Comparison of ENCODE assay signal across 9 mouse cellular contexts in the genomic region with DNA sequence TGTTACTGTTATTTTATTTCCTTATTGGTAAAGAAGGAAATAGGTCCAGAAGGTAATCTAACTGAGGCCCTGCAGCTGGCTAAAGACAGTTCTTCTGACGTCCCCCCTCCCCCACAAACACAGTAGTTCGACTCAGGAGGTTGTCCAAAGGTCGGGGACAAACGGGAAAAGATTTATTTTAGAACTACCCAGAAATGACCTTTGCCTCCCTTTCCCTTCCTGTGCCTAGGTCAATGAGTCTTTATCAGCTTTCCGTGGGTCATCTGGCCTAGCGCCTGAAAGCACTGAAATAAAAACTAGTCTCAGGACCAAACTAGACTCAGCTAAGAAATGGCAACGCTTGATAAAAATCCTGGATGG. TPM values are rescaled to one million over a fixed set of nuclear protein-coding genes. Genes with fewer than 3 reads are reported as not detected.
DNase-seq lines count a peak whose midpoint lies in the region; ATAC-seq and TF ChIP-seq lines count a peak whose summit lies in the region.
"Had no signal": no experiment of that assay in that cellular context is flagged by ENCODE, and none has a peak within 500 bp of the region (broad histone marks: within the 10 kb centered on the region; RNA-seq: fewer than 3 reads in every experiment).

No protein-coding gene starts in this region.

- no peak overlapping the region for H3K4me3 ChIP-seq in liver, adult 2 months (ENCODE audit: insufficient read depth, low read depth, low read length)
- H3K4me3 ChIP-seq in heart, embryonic 11.5 days (ENCODE audit: low read depth, low read length): no peak overlapping the region
- no peak overlapping the region for H3K4me3 ChIP-seq in stomach, embryonic 14.5 days (ENCODE audit: low read depth, low read length)

- WGBS in liver, adult 2 months: 5% methylated on average over 7 of the region's 7 CpGs
- 16% methylated on average over 7 of the region's 7 CpGs for WGBS in heart, embryonic 11.5 days (ENCODE audit: insufficient replicate concordance)
- 12% methylated on average over 7 of the region's 7 CpGs for WGBS in stomach, embryonic 14.5 days

- H3K9ac ChIP-seq in liver, adult 2 months (ENCODE audit: low read depth, low read length): peak overlapping the region; percentile 94
- H3K9ac ChIP-seq in heart, embryonic 11.5 days (ENCODE audit: low read depth, low read length): no peak overlapping the region
- H3K9ac ChIP-seq in stomach, embryonic 14.5 days (replicated peaks; ENCODE audit: low read depth, low read length): no peak overlapping the region

- no peaks in the 10 kb centered on the region for H3K27me3 ChIP-seq in liver, adult 2 months (ENCODE audit: control insufficient read depth, insufficient read depth, low read length)
- H3K27me3 ChIP-seq in heart, embryonic 11.5 days (ENCODE audit: control insufficient read depth, insufficient read depth, low read length): no peaks in the 10 kb centered on the region
- H3K27me3 ChIP-seq in stomach, embryonic 14.5 days (ENCODE audit: control insufficient read depth, insufficient read depth, low read length): no peaks in the 10 kb centered on the region
- H3K27me3 ChIP-seq: megakaryocyte, embryonic 14.5 days had no signal

- TF ChIP-seq POLR2A in liver, adult 2 months (IDR thresholded peaks at IDR 0.05; ENCODE audit: extremely low read depth, insufficient read depth, low read length): no peak

- no peaks in the 10 kb centered on the region for H3K9me3 ChIP-seq in heart, embryonic 11.5 days (replicated peaks; ENCODE audit: control insufficient read depth, low read length)
- no peaks in the 10 kb centered on the region for H3K9me3 ChIP-seq in stomach, embryonic 14.5 days (ENCODE audit: control insufficient read depth, low read depth, low read length)
- H3K9me3 ChIP-seq: megakaryocyte, embryonic 14.5 days had no signal

- H3K4me2 ChIP-seq in heart, embryonic 11.5 days: peak overlapping the region; percentile 90
- peak overlapping the region; percentile 93; the same call in 1 of the 2 replicates for H3K4me2 ChIP-seq in stomach, embryonic 14.5 days (replicated peaks; ENCODE audit: low read depth, low read length)

- peak; percentile 99 for DNase-seq in liver, adult 2 months (ENCODE audit: extremely low read depth, low read depth, low spot score)
- no peak for DNase-seq in liver
- DNase-seq in kidney, postnatal 10 days: peak; percentile 77
- DNase-seq in retina, postnatal 1 day: no peak
- no peak for DNase-seq in thymus, postnatal 25 days
- no peak for DNase-seq in frontal cortex, postnatal 14 days (ENCODE audit: low spot score in 2 of 2)

- TF ChIP-seq CTCF in liver, adult 2 months (IDR thresholded peaks at IDR 0.05; ENCODE audit: low read depth, low read length): no peak

- H3K79me2 ChIP-seq in liver, adult 2 months (ENCODE audit: control insufficient read depth, insufficient read depth, low read length): peaks cover 18% of the 10 kb centered on the region; the same call in 1 of the 2 replicates

- peaks cover 5% of the 10 kb centered on the region; the same call in 1 of the 2 replicates for H3K36me3 ChIP-seq in liver, adult 2 months (ENCODE audit: control insufficient read depth, insufficient read depth, low read length)
- H3K36me3 ChIP-seq in heart, embryonic 11.5 days (ENCODE audit: control insufficient read depth, insufficient read depth, low read length): peaks cover 8% of the 10 kb centered on the region; the same call in 1 of the 2 replicates
- H3K36me3 ChIP-seq in stomach, embryonic 14.5 days (ENCODE audit: control insufficient read depth, insufficient read depth, low read length): peaks cover 10% of the 10 kb centered on the region

- H3K4me1 ChIP-seq in liver, adult 2 months (ENCODE audit: control insufficient read depth, insufficient read depth, low read length): peaks cover 36% of the 10 kb centered on the region
- peaks cover 59% of the 10 kb centered on the region for H3K4me1 ChIP-seq in heart, embryonic 11.5 days (ENCODE audit: control insufficient read depth, insufficient read depth, low read length)
- peaks cover 57% of the 10 kb centered on the region for H3K4me1 ChIP-seq in stomach, embryonic 14.5 days (ENCODE audit: control insufficient read depth, insufficient read depth, low read length)

- no peak for ATAC-seq in heart, embryonic 11.5 days (replicated peaks; ENCODE audit: insufficient number of reproducible peaks, low FRiP score, low TSS enrichment)
- no peak for ATAC-seq in stomach, embryonic 14.5 days (ENCODE audit: insufficient number of reproducible peaks, insufficient read depth, low FRiP score, low read depth)

- H3K27ac ChIP-seq in liver, adult 2 months (replicated peaks; ENCODE audit: insufficient read depth, low read depth, low read length): peak overlapping the region; percentile 93
- H3K27ac ChIP-seq in heart, embryonic 11.5 days (ENCODE audit: low read depth, low read length): peak overlapping the region; percentile 94
- peak overlapping the region; percentile 100 for H3K27ac ChIP-seq in stomach, embryonic 14.5 days (ENCODE audit: low read length)

RNA-seq across cellular contexts. Expression of gene Ost4, which starts 1.7 kb away (rescaled TPM):
- total RNA-seq in liver, adult 2 months (2014; rRNA removed): 76.2 and 88.6 TPM in 2 replicates
- 167 and 196 TPM in 2 replicates for polyA plus RNA-seq in liver, adult 2 months (2012; rRNA removed)
- 445 and 470 TPM in 2 replicates for polyA plus RNA-seq in heart, embryonic 11.5 days (2014; fragmentation: Nextera tagmentation; extraction: Ambion mirVana)
- polyA plus RNA-seq in stomach, embryonic 14.5 days (2014; fragmentation: Nextera tagmentation; extraction: Ambion mirVana): 476 and 515 TPM in 2 replicates

RNA-seq across cellular contexts. Expression of gene Emilin1, which starts 3.9 kb away (rescaled TPM):
- 17.6 and 17.8 TPM in 2 replicates for total RNA-seq in liver, adult 2 months (2014; rRNA removed)
- 27.8 and 31.5 TPM in 2 replicates for polyA plus RNA-seq in liver, adult 2 months (2012; rRNA removed)
- 90.5 and 123 TPM in 2 replicates for polyA plus RNA-seq in heart, embryonic 11.5 days (2014; fragmentation: Nextera tagmentation; extraction: Ambion mirVana)
- 208 and 230 TPM in 2 replicates for polyA plus RNA-seq in stomach, embryonic 14.5 days (2014; fragmentation: Nextera tagmentation; extraction: Ambion mirVana)

RNA-seq across cellular contexts. Expression of gene Khk, which starts 12.0 kb away (rescaled TPM):
- 288 and 405 TPM in 2 replicates for total RNA-seq in liver, adult 2 months (2014; rRNA removed)
- polyA plus RNA-seq in liver, adult 2 months (2012; rRNA removed): 650 and 735 TPM in 2 replicates
- 10.1 and 11.3 TPM in 2 replicates for polyA plus RNA-seq in heart, embryonic 11.5 days (2014; fragmentation: Nextera tagmentation; extraction: Ambion mirVana)
- 19.2 and 24.2 TPM in 2 replicates for polyA plus RNA-seq in stomach, embryonic 14.5 days (2014; fragmentation: Nextera tagmentation; extraction: Ambion mirVana)

RNA-seq across cellular contexts. Expression of gene Agbl5, which starts 20.8 kb away (rescaled TPM):
- total RNA-seq in liver, adult 2 months (2014; rRNA removed): 2.7 and 4.6 TPM in 2 replicates
- polyA plus RNA-seq in liver, adult 2 months (2012; rRNA removed): 4.3 and 7.5 TPM in 2 replicates
- polyA plus RNA-seq in heart, embryonic 11.5 days (2014; fragmentation: Nextera tagmentation; extraction: Ambion mirVana): 12.9 and 14.5 TPM in 2 replicates
- polyA plus RNA-seq in stomach, embryonic 14.5 days (2014; fragmentation: Nextera tagmentation; extraction: Ambion mirVana): 27.5 and 34.0 TPM in 2 replicates

RNA-seq across cellular contexts. Expression of gene Cgref1, which starts 36.1 kb away (rescaled TPM):
- 0.60 and 0.74 TPM in 2 replicates for total RNA-seq in liver, adult 2 months (2014; rRNA removed)
- 0.28 and 0.34 TPM in 2 replicates for polyA plus RNA-seq in liver, adult 2 months (2012; rRNA removed)
- polyA plus RNA-seq in heart, embryonic 11.5 days (2014; fragmentation: Nextera tagmentation; extraction: Ambion mirVana): 4.4 and 5.4 TPM in 2 replicates
- polyA plus RNA-seq in stomach, embryonic 14.5 days (2014; fragmentation: Nextera tagmentation; extraction: Ambion mirVana): 5.7 and 6.4 TPM in 2 replicates

Comparison
In these comparisons a context has a peak if more than half of its experiments do, and no peak if none do; other contexts are left out.
1. DNase-seq: peak in liver, adult 2 months (single experiment) and kidney, postnatal 10 days (single experiment); none in liver (single experiment), retina, postnatal 1 day (single experiment), thymus, postnatal 25 days (single experiment) and frontal cortex, postnatal 14 days (0 of 2).
2. RNA of gene Khk, which starts 12.0 kb away (polyA plus RNA-seq): 650 to 735 TPM in liver, adult 2 months; 19.2 to 24.2 TPM in stomach, embryonic 14.5 days and 10.1 to 11.3 TPM in heart, embryonic 11.5 days; every median in the first group is over 10 times any median in the second.
3. Peak in every context shown above with its lines, with median percentiles within 50 percentile points of each other: H3K27ac ChIP-seq.